Mouse (Mus musculus) liver, embryonic 14.5 days (tissue): Measurements from ENCODE around the gene Gosr1.

Source experiments
- CTCF ChIP-seq: IDR thresholded peaks from 2 replicates; pipeline ENCODE4 v1.5.1; 2016; ENCODE audit warnings: antibody characterized with exemption, low read depth, control low read depth
- EP300 ChIP-seq: IDR thresholded peaks from 2 replicates; pipeline ENCODE4 v1.6.1; 2016; ENCODE audit warnings: antibody characterized with exemption, low read depth

GRCm38 (mm10) chr11:76752276-76752675 is 11.1 kb downstream of the Gosr1 start:
- TF ChIP-seq CTCF (no peak), EP300 (no peak)
